Mouse (Mus musculus) spleen, adult 18-20 months (tissue): ENCODE data around the gene Trim40.

ENCODE experiments used
- DNase-seq, 2 experiments: peaks; one replicate each; pipeline ENCODE4 v3.0.0; 2022; ENCODE audit warnings: mixed read lengths in 2 of 2

Gene Trim40

DNA sequence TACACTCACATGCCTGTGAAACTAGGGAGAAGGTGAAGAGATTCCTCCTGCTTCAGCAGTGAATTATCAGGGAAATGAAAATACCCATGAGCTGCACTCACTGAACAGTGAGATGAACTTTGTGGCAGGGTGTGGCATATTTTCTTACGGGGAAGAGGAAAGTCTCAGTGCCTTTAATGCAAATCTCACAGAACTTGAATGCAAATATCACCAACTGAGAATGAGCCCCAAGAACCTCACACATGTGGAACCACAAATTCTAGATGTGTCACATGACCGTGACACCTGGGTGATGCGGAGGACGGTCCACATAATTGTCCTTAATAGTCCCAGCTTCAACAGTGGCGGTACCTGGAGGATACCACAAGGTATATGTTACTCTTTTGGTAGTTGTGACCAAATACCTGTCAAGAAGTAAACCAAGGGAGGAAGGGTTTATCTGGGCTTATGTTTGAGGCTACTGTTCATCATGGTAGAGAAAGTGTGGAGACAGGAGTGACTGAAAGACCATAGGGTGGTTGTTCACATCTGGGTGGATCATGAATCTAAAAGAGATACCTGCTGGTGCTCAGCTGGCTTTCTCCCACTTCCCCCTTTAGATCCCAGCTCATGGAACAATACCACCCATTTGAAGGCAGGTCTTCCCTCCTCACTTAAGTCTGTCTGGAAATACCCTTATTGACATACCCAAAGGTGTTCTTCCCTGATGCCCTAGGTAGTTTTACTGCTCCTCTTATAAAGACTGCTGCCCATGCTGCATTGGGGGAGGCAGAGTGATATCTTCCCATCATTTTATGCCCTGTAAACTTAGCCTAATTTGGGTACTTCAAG is at the start of gene Trim40:
TSS of gene Trim40 (minus strand) at position 51 of the 831 bp plus-strand sequence.
- no peak for DNase-seq

GRCm38 (mm10) chr17:36938056-36938455 is 48.1 kb upstream of the Trim40 start:
- no peak for DNase-seq

DNA sequence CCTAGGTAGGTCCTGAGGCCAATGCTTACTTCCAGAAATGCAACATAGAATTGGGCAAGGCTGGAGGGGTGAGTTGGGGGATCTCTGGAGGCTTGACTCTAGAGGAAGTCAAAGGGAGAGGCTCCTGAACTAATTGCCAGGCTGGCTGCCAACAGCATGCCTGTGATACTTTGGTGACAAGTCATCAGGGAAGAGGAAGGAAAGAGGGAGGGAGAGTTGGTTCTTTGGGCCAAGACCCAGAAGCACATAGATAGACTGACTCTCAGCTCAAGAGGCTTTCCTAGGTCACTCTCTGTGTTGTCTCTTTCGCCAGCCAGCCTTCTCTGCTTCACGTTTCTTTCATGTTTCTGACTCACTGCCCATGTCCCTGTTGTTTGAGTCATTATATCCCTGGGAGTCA is 41.9 kb upstream of the Trim40 start:
- no peak for DNase-seq

DNA sequence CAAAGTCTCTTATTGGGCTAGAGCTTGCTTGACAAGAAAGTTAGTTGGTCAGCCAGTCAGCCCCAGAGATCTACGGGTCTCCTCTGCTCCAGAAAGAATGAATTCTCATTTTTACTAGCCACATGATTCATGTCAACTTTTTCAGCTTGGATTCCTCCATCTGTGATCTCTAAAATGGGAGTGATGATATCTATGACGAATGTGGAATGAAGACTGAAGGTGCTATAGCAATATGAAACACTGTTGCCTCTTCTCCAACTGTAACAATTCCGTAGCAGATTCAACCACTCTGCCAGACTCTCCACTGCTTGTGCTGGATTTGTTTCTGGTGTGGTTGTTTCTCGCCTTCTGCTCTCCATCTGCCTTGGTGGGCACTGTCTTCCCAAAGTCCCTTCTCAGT is 41.2 kb upstream of the Trim40 start:
- no peak for DNase-seq

DNA sequence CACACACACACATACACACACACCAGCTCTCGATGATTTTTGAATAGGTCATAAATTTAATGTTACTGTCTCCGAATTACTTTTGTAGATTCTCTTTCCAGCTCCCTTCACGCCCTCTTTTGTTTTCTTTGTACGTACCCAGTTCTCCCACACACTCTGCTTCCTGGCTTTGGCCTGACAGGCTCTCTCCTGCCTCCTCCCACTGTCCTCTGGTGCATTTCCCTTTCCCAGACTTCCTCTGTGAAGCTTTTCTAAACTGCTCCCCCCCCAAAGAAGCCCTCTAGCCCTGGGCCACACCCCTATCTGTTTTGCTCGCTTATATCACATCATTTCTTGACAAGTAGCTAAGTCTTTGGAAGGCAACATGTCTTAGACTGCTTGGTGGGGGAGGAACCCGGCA is 40.3 kb upstream of the Trim40 start:
- DNase-seq = no peak

- no peak for DNase-seq
Measured at GRCm38 (mm10) chr17:36929236-36929932, 39.5 kb upstream of the Trim40 start.

- DNase-seq = no peak
Measured at GRCm38 (mm10) chr17:36927496-36928120, 37.7 kb upstream of the Trim40 start.

- no peak for DNase-seq
Measured at GRCm38 (mm10) chr17:36923491-36923890, 33.6 kb upstream of the Trim40 start.

- DNase-seq = no peak
Measured at GRCm38 (mm10) chr17:36922715-36923114, 32.8 kb upstream of the Trim40 start.

DNA sequence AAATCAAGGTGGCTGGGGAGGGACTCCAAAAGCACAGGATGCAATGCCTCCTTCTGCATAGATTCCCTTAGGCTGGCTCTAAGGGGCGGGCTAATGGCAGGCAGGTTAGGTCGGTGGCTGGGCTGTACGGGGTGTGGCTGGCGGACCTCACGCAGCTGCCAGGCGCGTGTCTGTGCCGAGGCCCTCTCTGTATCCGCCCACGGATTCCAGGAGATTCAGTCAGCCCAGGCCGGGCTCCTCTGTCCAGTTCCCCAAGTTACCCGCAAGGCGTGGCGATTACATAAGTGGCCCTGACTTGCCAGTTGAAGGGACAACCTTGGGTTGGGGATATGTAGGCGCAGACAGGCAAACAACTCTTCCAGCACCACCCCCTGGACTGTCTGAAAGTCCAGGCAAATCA is 30.3 kb upstream of the Trim40 start:
- DNase-seq = no peak

GRCm38 (mm10) chr17:36915076-36915475 is 25.2 kb upstream of the Trim40 start:
- peak in 1 of 2 experiments; percentile 61 for DNase-seq

- DNase-seq = peak; percentile 13 to 78
Measured at GRCm38 (mm10) chr17:36914108-36914507, 24.2 kb upstream of the Trim40 start.

DNA sequence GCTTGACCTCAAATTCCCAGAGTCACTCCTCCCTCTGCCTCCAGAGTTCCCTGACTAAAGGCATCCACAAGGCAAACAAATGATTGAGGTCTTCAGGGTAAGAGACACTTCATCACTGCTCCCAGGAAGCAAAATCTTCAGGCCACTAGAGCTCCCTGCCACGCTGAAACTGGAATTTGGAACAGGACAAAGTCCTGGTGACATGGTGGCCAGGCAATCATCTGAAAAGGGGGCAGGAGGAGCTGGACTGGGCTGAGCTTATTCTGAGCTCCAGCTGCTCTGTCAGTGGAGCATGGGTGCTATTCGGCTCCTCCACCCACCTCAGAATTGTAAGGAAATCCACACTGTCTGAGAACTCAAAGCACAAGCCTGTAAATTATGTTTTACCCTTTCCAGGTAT is 22.1 kb upstream of the Trim40 start:
- DNase-seq = no peak

GRCm38 (mm10) chr17:36909802-36910201 is 19.9 kb upstream of the Trim40 start:
- DNase-seq = no peak

- DNase-seq = no peak
Measured at GRCm38 (mm10) chr17:36908235-36908634, 18.3 kb upstream of the Trim40 start.

DNA sequence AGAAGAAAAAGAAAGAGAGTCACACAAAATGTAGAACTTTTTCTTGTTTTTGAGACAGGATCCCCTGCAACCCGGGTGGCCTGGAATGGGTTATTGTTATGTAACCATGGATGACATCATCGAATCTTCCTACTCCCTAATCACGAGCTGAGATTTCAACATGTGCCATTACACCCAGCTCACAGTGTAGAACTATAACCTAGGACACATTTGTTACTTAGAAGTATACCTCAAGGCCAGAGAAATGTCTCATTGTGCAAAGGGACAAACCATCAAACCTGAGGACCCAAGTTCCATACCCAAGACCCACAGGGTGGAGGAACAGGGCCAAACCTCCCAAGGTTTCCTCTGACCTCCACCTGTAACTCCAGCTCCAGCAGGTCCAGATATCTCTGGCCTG is 13.7 kb upstream of the Trim40 start:
- no peak for DNase-seq

DNA sequence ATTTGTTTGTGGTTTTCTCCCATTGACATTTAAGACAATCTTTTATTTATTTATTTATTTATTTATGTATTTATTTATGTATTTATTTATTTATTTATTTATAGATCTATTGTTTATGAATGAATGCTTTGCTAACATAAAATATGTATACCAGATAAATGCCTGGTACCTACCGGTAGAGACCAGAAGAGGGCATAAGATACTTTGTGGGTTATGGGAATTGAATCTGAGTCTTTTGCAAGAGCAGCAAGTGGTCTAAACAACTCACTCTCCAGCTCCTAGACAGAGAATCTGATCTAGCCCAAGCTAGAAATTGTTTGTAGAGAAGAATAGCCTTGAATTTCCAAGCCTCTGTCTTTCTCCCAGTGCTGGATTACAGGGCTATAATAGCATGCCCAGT is 10.8 kb upstream of the Trim40 start:
- no peak for DNase-seq

DNA sequence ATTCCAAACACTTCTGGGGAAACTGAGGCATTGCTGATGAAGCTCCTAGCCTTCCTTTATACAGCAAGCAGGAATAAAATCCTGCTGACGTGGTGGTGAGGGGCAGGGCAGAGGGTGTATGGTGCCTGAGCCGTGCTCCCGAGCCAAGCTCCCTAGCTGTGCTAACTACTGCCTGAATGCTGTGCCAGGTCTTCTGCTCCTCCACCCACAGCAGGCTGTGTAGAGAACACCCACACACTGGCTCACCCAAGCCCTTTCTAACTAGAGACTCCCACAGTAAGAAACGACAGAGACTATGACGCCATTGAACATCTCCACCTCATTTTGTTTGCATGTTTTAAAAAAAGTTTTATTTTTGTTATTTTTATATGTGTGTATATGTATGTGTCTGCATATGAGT is 10.1 kb upstream of the Trim40 start:
- no peak for DNase-seq

DNA sequence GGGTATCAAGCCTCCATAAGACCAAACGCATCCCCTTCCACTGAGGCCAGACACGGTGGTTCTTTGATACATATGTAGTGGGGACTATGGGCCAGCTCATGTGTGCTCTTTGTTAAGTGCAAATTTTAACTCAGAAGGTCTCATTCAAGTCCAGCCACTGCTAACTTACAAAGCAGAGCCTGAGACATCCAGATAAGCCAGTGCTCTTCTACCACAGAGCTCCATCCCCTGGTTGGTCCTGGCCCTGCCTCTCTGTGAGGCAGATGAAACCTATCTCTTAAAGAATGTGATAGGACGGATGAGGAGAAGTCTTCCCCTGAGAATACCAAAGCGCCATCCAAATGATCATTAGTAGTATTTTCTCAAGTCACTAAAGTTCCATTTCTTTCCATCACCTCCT is 9.5 kb upstream of the Trim40 start:
- DNase-seq = no peak

- no peak for DNase-seq
Measured at GRCm38 (mm10) chr17:36897552-36898205, 7.8 kb upstream of the Trim40 start, which contains the start of gene Trim31. Gene Trim31, plus strand, starts transcription at chr17:36898118.

DNA sequence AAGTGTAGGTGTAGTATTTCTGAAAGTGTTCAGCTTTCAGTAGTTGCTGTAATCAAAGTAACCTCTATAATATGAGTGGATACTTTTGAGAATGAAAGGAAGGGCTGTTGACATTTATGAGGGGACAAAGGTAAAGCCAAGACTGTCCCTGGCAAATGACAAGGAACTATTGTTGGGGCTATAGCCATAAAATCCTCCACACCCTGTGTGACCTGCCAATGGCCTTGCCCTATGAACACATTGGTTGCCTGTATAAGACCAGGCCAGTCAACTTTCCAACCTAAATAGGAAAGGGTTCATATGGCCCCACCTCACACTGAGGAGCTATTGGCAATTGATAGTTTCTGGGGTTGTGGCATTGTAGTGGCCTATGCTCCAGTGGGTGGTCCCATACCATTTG is 7.1 kb upstream of the Trim40 start:
- no peak for DNase-seq

- peak in 1 of 2 experiments; percentile 17 for DNase-seq
Measured at GRCm38 (mm10) chr17:36896583-36896982, 6.7 kb upstream of the Trim40 start.

- no peak for DNase-seq
Measured at GRCm38 (mm10) chr17:36893387-36893786, 3.5 kb upstream of the Trim40 start.
